In genomic region chr3:99331086-99331485, GRCm38 (mm10) we compare ENCODE assay signal across 33 mouse cellular contexts.
"Had no signal": no experiment of that assay in that cellular context is flagged by ENCODE, and none has a peak within 500 bp of the region (broad histone marks: within the 10 kb centered on the region; RNA-seq: fewer than 3 reads in every experiment).

No protein-coding gene starts in this region.

- H3K27ac ChIP-seq: heart, embryonic 13.5 days; heart, embryonic 15.5 days; hindbrain, embryonic 10.5 days; hindbrain, embryonic 12.5 days; hindbrain, embryonic 13.5 days; hindbrain, embryonic 14.5 days; hindbrain, embryonic 15.5 days; hindbrain, postnatal 0 days; intestine, embryonic 15.5 days; kidney, embryonic 15.5 days; kidney, postnatal 0 days; layer of hippocampus, adult 2 months; left cerebral cortex, adult 2 months had no signal

- H3K4me3 ChIP-seq: heart, embryonic 12.5 days; heart, embryonic 13.5 days; heart, embryonic 15.5 days; hindbrain, embryonic 10.5 days; hindbrain, embryonic 12.5 days; hindbrain, embryonic 13.5 days; hindbrain, embryonic 15.5 days; intestine, embryonic 15.5 days; kidney, embryonic 15.5 days; layer of hippocampus, adult 2 months; left cerebral cortex, adult 2 months had no signal

- H3K9me3 ChIP-seq: heart, embryonic 12.5 days; heart, embryonic 13.5 days; heart, embryonic 15.5 days; hindbrain, embryonic 10.5 days; hindbrain, embryonic 12.5 days; hindbrain, embryonic 13.5 days; hindbrain, embryonic 15.5 days; intestine, embryonic 15.5 days; kidney, embryonic 15.5 days had no signal

- DNase-seq: heart, postnatal 10 days; heart, postnatal 14 days; heart, postnatal 36 days; heart, postnatal 4 days; kidney, adult 11 months; kidney, adult 18-20 months; kidney, adult 2 months; kidney, adult 8-10 months; kidney, postnatal 10 days; kidney, postnatal 14 days; kidney, postnatal 25 days; kidney, postnatal 36 days; kidney, postnatal 4 days; layer of hippocampus, adult 9-11 months; layer of hippocampus, postnatal 36 days had no signal

- H3K4me2 ChIP-seq: heart, embryonic 12.5 days; heart, embryonic 13.5 days; heart, embryonic 15.5 days; hindbrain, embryonic 12.5 days; hindbrain, embryonic 13.5 days; hindbrain, embryonic 14.5 days; hindbrain, embryonic 15.5 days; intestine, embryonic 15.5 days; kidney, embryonic 15.5 days had no signal

- H3K36me3 ChIP-seq: heart, embryonic 12.5 days; heart, embryonic 13.5 days; heart, embryonic 15.5 days; hindbrain, embryonic 10.5 days; hindbrain, embryonic 12.5 days; hindbrain, embryonic 13.5 days; hindbrain, embryonic 15.5 days; intestine, embryonic 15.5 days; kidney, embryonic 15.5 days had no signal

- H3K27me3 ChIP-seq: heart, embryonic 12.5 days; heart, embryonic 13.5 days; heart, embryonic 15.5 days; hindbrain, embryonic 12.5 days; hindbrain, embryonic 13.5 days; hindbrain, embryonic 15.5 days; intestine, embryonic 15.5 days; kidney, embryonic 15.5 days had no signal

- ATAC-seq: hindbrain, embryonic 16.5 days; hindbrain, postnatal 0 days; inflammation-experienced regulatory T-cells, adult 6 months; intestine, embryonic 15.5 days; intestine, embryonic 16.5 days; intestine, postnatal 0 days had no signal

- H3K4me1 ChIP-seq: heart, embryonic 12.5 days; heart, embryonic 13.5 days; heart, embryonic 15.5 days; hindbrain, embryonic 10.5 days; hindbrain, embryonic 12.5 days; hindbrain, embryonic 13.5 days; hindbrain, embryonic 15.5 days; intestine, embryonic 15.5 days; kidney, embryonic 15.5 days had no signal

- H3K9ac ChIP-seq: heart, embryonic 12.5 days; heart, embryonic 13.5 days; heart, embryonic 15.5 days; hindbrain, embryonic 12.5 days; hindbrain, embryonic 13.5 days; hindbrain, embryonic 14.5 days; hindbrain, embryonic 15.5 days; intestine, embryonic 15.5 days; kidney, embryonic 15.5 days had no signal
